Mouse (Mus musculus): ENCODE measurements around the gene Golgb1.

The Golgb1 gene

GRCm38 (mm10) chr16:36931381-36931780, 56.4 kb downstream of the Golgb1 start:
- POLR2A ChIA-PET: interaction anchor here in 1 of 4 experiments (1.2 to 1.4 kb wide), 3 partner anchors 9 to 19 kb away, joined by 3 to 4 read pairs (median 4); no protein-coding TSS in a partner anchor
- CTCF ChIA-PET: interaction anchor here in 1 of 4 experiments (0.6 kb wide), 1 partner anchor 14 kb away, joined by 3 read pairs; no protein-coding TSS in a partner anchor

GRCm38 (mm10) chr16:36931976-36932375, 57.0 kb downstream of the Golgb1 start:
- ChIA-PET POLR2A (interaction anchor here in 1 of 4 experiments (1.3 kb wide), 1 partner anchor 15 kb away, joined by 3 read pairs; no protein-coding TSS in a partner anchor), CTCF (interaction anchor here in 1 of 4 experiments (0.6 kb wide), 1 partner anchor 14 kb away, joined by 3 read pairs; no protein-coding TSS in a partner anchor)

- ChIA-PET POLR2A (no interaction called here), CTCF (no interaction called here)
Measured at GRCm38 (mm10) chr16:36932546-36932945, 57.6 kb downstream of the Golgb1 start.

GRCm38 (mm10) chr16:36934131-36934840, 59.3 kb downstream of the Golgb1 start:
- ChIA-PET POLR2A (interaction anchor here in 2 of 4 experiments (0.7 to 1.9 kb wide), 3 partner anchors 9 to 49 kb away, joined by 3 to 4 read pairs (median 4); no protein-coding TSS in a partner anchor), CTCF (no interaction called here)

- ChIA-PET CTCF (no interaction called here), POLR2A (interaction anchor here in 1 of 4 experiments (1.9 kb wide), 1 partner anchor 10 kb away, joined by 4 read pairs; no protein-coding TSS in a partner anchor)
Measured at GRCm38 (mm10) chr16:36934841-36935620, 60.1 kb downstream of the Golgb1 start, which contains the start of gene Hcls1. Gene Hcls1 (plus strand): TSS chr16:36934983.

GRCm38 (mm10) chr16:36935814-36936213, 60.9 kb downstream of the Golgb1 start:
- ChIA-PET CTCF (no interaction called here), POLR2A (no interaction called here)

- ChIA-PET CTCF (no interaction called here), POLR2A (interaction anchor here in 1 of 4 experiments (1.2 to 2.1 kb wide), 2 partner anchors 10 to 15 kb away, joined by 4 to 7 read pairs; no protein-coding TSS in a partner anchor)
Measured at GRCm38 (mm10) chr16:36941137-36941727, 66.3 kb downstream of the Golgb1 start.

- ChIA-PET POLR2A (interaction anchor here in 1 of 4 experiments (0.5 to 2.1 kb wide), 2 partner anchors 16 to 38 kb away, joined by 3 to 7 read pairs; no protein-coding TSS in a partner anchor), CTCF (no interaction called here)
Measured at GRCm38 (mm10) chr16:36941895-36942294, 67.0 kb downstream of the Golgb1 start.

- ChIA-PET POLR2A (interaction anchor here in 1 of 4 experiments (0.6 kb wide), 1 partner anchor 1040 kb away, joined by 3 read pairs; no protein-coding TSS in a partner anchor), CTCF (no interaction called here)
Measured at GRCm38 (mm10) chr16:36943591-36943990, 68.7 kb downstream of the Golgb1 start.

GRCm38 (mm10) chr16:36944895-36945424, 70.0 kb downstream of the Golgb1 start:
- ChIA-PET CTCF (interaction anchor here in 1 of 4 experiments (0.5 to 1.2 kb wide), 2 partner anchors 9 to 99 kb away, joined by 3 to 4 read pairs; no protein-coding TSS in a partner anchor), POLR2A (interaction anchor here (0.5 to 1.0 kb wide), 7 partner anchors 17 to 587 kb away, joined by 3 to 5 read pairs (median 3); partner anchors contain the start of genes Eaf2 (in 1 of the 4) and Golgb1 (in 1 of the 4))

- POLR2A ChIA-PET: no interaction called here
- CTCF ChIA-PET: interaction anchor here in 1 of 4 experiments (0.6 kb wide), 1 partner anchor 737 kb away, joined by 3 read pairs; no protein-coding TSS in a partner anchor
Measured at GRCm38 (mm10) chr16:36946459-36947159, 71.7 kb downstream of the Golgb1 start.

- ChIA-PET CTCF (interaction anchor here in 3 of 4 experiments (0.6 kb wide), 4 partner anchors 11 to 687 kb away, joined by 3 to 4 read pairs (median 4); no protein-coding TSS in a partner anchor), POLR2A (interaction anchor here in 1 of 4 experiments (0.6 kb wide), 1 partner anchor 439 kb away, joined by 3 read pairs; no protein-coding TSS in a partner anchor)
Measured at GRCm38 (mm10) chr16:36947646-36948197, 72.8 kb downstream of the Golgb1 start.

GRCm38 (mm10) chr16:36949614-36950336, 74.8 kb downstream of the Golgb1 start:
- CTCF ChIA-PET: interaction anchor here in 2 of 4 experiments (0.9 to 1.2 kb wide), 3 partner anchors 11 to 21 kb away, joined by 3 to 5 read pairs (median 4); no protein-coding TSS in a partner anchor
- POLR2A ChIA-PET: interaction anchor here in 1 of 4 experiments (0.6 kb wide), 1 partner anchor 966 kb away, joined by 4 read pairs; no protein-coding TSS in a partner anchor

- ChIA-PET CTCF (no interaction called here), POLR2A (no interaction called here)
Measured at GRCm38 (mm10) chr16:36951029-36951428, 76.1 kb downstream of the Golgb1 start.

GRCm38 (mm10) chr16:36955106-36955505, 80.2 kb downstream of the Golgb1 start:
- POLR2A ChIA-PET: interaction anchor here in 1 of 4 experiments (1.4 kb wide), 1 partner anchor 14 kb away, joined by 3 read pairs; no protein-coding TSS in a partner anchor
- CTCF ChIA-PET: no interaction called here

GRCm38 (mm10) chr16:36963415-36963814, 88.5 kb downstream of the Golgb1 start:
- ChIA-PET CTCF (interaction anchor here in 1 of 4 experiments (1.2 kb wide), 1 partner anchor 14 kb away, joined by 5 read pairs; no protein-coding TSS in a partner anchor), POLR2A (no interaction called here)

GRCm38 (mm10) chr16:36979127-36979526, 104.2 kb downstream of the Golgb1 start:
- ChIA-PET POLR2A (no interaction called here), CTCF (no interaction called here)
